Mouse (Mus musculus): Measurements from ENCODE around the gene Myo10.

The Myo10 gene

DNA sequence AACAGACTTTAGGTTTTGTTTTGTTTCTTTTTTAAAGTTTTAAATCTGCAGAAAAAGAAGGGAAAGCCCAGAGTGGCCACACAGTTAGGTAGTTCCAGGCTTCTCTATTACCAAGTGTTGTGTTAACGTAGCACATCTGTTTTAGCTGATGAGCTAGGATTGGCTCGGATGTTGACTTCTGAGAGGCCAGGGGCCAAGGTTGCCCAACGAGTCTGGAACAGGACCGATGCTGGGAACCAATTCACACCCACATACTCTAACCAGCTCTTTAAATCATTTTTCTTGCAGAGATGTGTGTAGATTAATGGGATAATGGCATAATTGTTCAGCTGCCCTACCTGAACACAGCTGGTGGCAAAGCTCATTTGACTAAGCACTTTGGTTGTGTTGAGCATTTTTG is 1.8 kb upstream of the Myo10 start:
- no peak for DNase-seq

- DNase-seq = no peak
Observed at GRCm38 (mm10) chr15:25621351-25622199, 750 bp upstream of the Myo10 start.

DNA sequence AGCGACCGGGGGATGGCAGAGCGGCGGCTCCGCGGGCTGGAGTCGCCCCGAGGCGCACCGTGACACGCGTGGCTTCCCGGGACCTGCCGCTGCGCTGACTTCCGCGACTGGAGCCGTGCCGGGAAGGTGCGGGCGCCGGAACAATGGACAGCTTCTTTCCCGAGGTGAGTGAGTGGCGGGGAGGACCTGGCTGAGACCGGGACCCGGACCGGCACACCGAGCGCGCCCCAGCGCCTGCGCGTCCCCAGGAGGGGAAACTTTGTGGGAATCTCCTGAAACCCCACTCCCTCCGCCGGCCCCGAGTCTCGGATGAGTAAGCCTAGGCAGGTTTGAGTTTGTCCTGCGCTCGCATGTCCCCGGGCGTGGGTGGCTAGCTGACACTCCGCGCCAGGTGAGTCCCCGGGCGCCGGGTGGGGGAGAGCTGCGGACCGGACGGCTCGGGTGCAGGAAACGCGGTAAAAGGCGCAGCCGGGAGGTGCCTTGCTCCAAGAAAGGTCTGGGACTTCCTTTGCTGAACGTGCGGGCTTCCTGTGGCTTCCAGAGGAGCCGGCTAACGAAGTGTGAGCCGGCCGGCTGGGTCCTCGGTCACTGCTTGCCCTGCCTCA is 644 bp downstream of the Myo10 start:
- DNase-seq = peak; percentile 70 to 73

DNA sequence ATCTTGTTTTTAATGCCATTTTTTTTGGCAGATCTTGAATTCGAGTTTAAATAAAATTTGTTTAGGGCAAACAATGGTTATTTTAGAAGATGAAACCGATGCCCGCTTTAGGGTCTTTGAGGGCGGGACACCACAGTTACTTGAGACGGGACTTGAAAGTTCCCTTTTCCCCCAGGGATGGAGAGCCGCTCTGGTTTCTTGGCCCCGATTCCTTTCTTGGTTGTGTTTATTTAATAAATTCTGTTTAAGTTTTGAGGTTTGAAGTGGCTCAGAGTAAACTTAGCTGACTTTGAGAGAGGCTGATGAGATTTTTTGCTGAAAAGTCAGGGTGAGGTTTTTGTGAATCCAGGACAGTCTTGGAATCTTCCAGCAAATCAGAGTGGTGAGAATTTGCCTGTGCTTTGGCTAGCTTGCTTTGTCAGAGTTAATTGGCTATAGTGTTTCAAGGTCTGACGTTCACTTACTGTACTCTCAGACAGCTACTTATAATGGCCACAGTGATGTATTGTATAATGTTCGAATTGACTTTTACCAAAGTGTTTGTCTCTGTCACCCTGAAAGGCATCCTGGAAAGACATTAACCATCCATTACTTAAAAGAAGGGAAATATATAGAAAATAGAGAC is 1.3 kb downstream of the Myo10 start:
- DNase-seq = no peak

- DNase-seq = peak in 1 of 2 experiments; percentile 54
Observed at GRCm38 (mm10) chr15:25624263-25624662, 1.9 kb downstream of the Myo10 start.

- DNase-seq = no peak
Observed at GRCm38 (mm10) chr15:25625471-25625870, 3.1 kb downstream of the Myo10 start.

GRCm38 (mm10) chr15:25627012-25627411 is 4.7 kb downstream of the Myo10 start:
- DNase-seq = no peak

DNA sequence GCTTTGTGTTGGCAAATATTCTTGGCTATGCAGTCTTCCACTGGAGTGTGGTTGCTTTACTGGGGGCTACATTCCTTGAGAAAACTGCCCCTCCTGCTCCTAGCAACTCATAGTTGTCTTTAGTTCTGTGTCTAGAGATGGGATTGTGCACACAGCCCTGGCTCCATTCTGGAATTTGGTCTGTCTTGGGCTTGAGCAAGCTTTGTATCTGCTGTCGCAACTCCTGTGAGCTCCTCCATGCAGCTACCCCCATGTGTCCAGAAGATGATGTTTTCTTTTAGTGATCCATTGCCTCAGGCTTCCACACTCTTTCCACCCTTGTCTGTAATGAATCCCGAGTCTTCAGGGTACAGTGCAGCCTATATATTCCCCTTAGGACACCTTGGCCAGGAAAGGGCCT is 5.9 kb downstream of the Myo10 start:
- DNase-seq = no peak

DNA sequence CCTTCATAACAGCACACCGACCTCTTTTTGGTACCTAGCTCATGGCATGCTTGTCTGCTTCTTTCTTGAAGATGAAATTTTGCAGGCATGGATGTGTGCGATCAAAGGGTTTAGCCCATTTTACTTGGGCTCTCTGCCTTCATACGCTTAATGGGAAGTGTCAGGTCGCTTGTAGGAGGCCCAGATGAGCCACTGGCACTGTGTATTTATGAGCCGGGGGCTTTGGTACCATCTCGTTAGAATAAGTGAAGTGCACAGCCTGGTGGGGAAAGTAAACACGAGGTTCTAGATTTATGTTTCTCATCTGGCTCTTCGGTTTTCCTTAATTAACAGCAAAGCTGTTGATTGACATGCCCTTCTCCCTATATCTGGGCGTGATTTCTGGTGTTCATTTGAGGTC is 8.4 kb downstream of the Myo10 start:
- no peak for DNase-seq

GRCm38 (mm10) chr15:25631332-25631731 is 9.0 kb downstream of the Myo10 start:
- no peak for DNase-seq

- DNase-seq = peak in 1 of 2 experiments; percentile 42
Observed at GRCm38 (mm10) chr15:25632902-25633301, 10.6 kb downstream of the Myo10 start.

- peak in 1 of 2 experiments; percentile 73 for DNase-seq
Observed at GRCm38 (mm10) chr15:25633674-25634340, 11.5 kb downstream of the Myo10 start.

DNA sequence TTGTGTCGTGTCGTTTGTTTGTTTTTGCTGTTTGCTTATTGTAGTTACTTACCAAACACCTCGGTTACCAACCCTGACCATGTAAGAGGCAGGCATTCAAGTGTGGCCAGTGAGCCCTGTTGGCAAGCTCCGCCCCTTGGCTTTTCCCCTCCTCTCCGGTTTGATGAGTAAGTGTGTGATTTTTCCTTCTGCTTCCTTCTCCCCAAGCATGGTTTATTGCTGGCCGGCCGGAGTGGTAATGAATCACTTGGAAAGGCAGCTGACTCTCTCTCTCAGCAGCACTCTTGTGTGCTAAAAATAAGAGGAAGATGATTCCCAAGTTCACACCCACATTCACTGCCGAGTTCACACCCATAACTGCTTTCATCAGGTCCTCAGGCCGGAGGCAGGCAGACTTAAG is 15.4 kb downstream of the Myo10 start:
- peak; percentile 64 to 77 for DNase-seq

GRCm38 (mm10) chr15:25639217-25639616 is 16.9 kb downstream of the Myo10 start:
- no peak for DNase-seq

DNA sequence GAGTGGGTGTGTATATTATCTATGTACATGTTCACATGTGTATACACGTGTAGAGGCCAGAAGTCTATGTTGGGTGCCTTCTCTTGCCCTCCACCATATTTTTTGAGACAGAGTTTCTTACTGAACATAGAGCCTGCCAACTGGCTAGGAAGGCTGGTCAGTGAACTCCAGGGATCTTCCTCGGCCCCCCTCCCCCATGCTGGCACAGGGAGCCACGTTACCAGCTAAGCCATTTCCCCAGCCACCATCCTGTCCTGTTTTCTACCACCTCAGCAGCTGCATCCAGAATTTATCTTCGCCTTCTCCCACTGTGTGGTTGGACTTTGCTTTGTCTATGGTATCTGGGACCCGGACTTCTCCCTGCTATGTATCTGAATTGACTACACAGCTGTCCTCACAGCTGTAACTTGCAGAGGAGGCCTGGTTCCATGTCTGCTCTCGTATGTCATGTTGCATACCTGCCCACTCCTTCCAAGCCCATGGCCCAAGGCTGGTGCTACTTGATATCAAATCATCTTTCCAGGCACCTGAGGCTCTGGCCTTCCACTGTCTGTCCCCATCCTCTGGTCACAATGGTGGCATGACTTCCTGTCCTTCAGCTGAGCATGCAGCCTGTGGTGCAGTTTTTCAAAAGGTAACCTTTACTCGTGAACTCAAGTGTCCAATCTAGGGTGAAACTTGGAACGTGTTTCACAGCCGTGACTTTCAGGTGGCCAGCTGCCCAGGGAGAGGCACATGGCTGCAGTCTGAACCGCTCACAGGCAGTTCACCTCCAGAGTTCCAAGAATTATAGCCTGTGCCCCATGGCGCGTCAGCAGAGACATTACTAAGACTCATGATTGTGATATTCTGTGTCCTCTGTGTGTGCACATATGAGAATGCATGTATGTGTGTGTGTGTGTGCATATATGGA is 18.8 kb downstream of the Myo10 start:
- DNase-seq = peak in 1 of 2 experiments; percentile 40

DNA sequence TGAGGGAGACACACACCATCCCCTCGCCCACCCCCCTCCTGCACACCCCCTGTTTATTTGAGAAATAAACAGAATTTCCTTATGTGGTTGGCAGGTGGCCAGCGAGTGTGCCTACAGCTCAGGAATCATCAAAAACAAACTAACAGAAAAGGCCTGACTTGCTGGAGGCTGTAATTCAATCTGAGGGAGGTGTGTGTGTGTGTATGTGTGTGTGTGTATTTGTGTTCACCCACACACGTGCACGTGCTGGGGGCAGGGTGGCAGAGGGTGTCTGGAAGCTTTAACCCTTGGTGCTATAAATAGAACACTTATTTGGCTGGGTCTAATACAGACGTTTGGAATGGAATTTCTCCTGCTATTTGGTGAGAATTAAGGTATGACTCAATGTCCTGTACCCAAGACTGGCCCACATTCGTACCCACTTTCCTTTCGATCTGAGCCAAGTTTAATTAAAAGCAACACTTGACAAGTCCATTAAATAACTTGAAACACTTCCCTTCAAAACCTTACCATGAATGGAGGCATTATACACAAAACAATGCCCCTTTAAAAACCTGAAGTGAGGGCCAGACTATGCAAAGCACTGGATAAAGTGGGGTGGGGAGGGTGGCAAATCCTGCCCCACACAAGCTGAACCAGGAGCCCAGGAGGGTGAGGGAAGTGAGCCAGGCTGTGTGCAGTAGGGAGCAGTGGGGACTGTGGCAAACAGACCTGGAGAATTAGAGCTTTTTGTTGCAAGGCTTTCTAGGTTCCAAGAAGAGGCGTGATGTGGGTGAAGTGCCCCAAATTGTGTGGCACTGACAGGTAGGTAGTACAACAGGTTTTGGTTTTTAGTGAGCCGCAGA is 20.1 kb downstream of the Myo10 start:
- peak in 1 of 2 experiments; percentile 55 for DNase-seq

GRCm38 (mm10) chr15:25645862-25646261 is 23.5 kb downstream of the Myo10 start:
- no peak for DNase-seq

GRCm38 (mm10) chr15:25648287-25648686 is 26.0 kb downstream of the Myo10 start:
- DNase-seq = no peak

DNA sequence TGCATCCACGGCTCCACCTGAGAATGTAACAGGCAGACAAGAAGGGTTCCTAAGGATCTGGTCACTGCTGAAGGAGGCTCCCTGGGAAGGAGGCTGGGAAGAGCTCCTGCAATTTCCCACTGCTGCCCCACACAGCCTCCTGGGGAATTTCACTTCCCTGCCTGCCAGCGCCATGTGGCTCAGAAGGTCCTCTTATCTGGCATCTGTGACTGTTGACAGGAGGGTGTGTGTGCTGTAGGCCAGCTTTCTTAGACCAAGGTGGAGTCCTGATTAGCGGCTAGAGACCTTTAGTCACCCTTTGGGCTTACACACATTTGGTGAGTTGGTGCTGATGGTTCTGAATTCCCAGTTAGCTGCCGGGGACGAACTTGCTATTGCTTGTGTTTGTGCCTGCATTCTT is 28.0 kb downstream of the Myo10 start:
- peak in 1 of 2 experiments; percentile 59 for DNase-seq

GRCm38 (mm10) chr15:25651820-25652219 is 29.5 kb downstream of the Myo10 start:
- no peak for DNase-seq

GRCm38 (mm10) chr15:25652368-25652767 is 30.0 kb downstream of the Myo10 start:
- DNase-seq = no peak
